Mouse (Mus musculus) hindlimb bud, embryonic 11.5 days (tissue): ENCODE data around the gene Itm2c.

Experiments
- DNase-seq: peaks from one replicate; pipeline ENCODE4 v3.0.0-alpha.2; 2012; ENCODE audit warnings: low read depth, low spot score; ENCODE audit errors: extremely low spot score

The Itm2c gene

DNA sequence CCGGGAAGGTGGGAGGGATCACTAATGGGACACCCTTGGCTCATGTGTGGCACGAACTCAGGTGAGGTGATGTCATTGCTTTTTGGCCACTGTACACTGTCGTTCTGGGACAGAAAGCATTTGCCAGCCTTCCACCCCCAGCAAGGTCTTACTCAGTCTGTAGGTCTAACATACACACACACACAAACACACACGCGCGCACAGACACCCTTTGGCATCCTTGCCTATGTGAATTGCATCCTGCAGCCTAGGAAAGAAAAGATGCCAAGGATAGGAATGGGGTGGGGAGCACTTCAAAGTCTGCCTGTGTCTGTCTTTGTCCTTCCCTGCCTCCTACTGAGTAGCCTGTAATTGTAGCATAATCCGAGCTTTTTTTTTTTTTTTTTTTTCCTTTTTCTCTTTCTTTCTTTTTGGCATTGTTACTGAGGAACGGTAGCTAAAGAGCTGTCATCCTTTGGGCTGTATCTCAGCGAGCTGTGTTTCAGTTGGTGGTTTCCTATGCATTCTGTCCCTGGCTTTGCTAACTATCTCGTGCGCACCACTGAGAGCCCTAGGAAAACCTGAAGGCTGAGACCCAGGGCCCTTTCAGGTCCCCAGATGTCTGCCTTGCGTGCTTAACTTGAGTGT is 4.8 kb downstream of the Itm2c start:
- no peak for DNase-seq

DNA sequence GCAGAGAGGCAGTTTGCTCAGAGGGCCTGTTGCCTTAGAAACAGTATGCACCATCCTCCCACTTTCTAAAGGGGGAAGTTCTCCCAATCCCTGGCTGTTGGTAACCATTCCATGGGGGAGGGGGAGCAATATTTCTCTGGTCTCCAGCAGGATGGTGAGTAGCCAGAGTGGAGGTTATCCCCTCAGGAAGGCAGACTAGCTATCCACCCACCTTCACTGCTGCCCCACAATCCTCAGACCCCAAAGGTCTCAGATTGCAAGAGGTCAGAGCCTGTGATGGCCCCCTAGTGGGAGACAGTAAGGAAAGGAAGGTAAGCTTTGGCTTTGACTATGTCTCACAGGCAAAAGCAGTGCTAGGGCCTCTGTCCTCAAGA is 5.3 kb downstream of the Itm2c start:
- DNase-seq: no peak

DNA sequence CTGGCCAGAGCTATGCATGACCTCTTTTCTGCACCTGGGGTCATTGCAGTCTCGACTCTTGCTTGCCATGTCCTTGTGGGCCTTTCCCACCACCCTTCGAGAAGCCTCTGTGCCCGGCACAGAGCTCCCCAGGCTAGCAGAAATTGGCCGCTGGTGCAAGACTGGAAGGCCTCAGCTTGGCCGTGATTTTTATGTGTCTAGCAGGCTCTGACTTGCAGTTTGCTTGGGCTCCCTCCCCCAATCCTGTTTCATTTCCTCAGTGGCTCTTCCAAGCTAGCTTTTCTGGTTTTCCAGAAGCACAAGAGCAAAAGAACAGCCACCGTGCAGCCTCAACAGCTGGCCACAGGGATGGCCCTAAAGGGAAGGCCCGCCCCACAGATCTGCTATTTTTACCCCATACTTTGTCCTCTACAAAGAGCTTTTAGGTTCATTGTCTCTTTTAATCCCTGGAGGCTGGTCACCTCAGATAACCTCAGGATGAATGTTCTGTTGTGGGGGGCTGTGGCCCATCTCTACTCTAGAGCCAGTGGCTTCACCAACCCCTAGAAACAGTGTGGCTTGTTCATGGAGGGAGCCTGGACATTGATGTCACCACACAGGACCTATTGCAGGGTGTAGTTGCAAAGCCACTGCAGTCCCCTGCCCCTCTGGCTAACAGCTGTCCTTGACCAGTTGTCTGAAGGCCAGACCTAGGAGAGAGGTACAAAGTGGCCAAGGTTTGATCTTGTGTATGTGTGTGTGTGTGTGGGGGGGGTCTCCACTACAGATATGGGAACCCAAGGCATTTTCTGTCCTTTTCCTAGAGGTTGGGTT is 6.6 kb downstream of the Itm2c start:
- DNase-seq: no peak

DNA sequence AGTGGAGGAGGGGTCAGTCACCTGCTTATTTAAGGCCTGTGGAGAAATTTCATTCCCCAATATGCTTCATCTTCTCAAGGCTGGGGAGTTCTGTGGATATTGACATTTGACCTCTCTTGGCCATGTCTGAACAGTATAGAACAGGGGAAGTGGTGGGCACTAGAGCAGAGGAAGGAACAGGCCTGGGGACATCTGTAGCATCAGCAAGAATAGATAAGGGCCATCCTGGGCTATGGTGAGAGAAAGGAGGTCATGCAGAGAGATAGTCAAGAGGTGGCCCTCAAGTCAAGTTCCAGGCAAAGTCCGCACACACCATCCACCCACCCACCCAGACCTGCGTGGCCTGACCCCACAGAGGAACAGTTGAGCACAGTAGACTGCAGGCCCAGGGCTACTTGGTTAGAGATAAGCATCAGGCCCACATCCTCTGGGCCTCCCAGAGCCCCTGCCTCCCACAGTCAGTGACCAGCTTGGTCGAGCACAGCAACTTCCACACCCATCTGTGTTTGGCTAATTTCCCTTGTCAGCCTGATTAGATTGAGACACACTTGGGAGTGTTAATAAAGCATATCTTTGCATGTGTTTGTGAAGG is 7.5 kb downstream of the Itm2c start:
- DNase-seq: no peak

DNA sequence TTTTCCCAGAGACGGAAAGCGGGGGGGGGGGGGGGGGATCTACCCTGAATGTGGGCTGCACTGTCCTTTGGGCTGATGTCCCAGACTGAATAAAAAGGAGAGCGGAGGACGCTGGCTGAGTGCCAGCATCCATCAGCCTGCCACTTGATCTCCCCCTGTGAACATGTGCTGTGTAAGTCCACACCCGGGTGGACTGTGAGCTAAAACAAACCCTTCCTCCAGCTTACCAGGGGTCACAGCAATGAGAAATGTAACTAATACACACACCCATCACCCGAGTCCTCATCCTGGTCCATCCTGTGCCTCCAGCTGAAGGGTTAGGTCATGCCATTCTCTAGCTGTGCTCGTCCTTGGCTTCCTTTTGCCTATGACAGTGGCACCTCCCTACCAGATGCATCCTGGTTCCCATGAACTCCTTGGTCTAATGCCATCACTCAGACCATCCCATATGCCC is 8.1 kb downstream of the Itm2c start:
- DNase-seq: no peak

DNA sequence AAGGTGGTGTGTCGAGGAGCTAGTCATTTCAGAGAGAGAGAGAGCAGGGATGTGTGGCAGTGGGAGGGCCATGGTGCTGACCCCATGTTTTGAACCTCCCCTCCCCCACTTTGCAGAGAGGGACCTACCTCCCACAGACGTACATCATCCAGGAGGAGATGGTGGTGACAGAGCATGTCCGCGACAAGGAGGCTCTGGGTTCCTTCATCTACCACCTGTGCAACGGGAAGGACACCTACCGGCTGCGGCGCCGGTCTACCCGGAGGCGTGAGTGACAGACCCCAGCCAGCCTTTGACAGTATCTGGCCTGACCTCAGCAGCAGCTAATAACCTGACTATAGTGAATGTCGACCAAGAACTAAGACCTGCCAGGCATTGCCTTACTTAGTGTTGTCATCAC is 12.8 kb downstream of the Itm2c start:
- no peak for DNase-seq

DNA sequence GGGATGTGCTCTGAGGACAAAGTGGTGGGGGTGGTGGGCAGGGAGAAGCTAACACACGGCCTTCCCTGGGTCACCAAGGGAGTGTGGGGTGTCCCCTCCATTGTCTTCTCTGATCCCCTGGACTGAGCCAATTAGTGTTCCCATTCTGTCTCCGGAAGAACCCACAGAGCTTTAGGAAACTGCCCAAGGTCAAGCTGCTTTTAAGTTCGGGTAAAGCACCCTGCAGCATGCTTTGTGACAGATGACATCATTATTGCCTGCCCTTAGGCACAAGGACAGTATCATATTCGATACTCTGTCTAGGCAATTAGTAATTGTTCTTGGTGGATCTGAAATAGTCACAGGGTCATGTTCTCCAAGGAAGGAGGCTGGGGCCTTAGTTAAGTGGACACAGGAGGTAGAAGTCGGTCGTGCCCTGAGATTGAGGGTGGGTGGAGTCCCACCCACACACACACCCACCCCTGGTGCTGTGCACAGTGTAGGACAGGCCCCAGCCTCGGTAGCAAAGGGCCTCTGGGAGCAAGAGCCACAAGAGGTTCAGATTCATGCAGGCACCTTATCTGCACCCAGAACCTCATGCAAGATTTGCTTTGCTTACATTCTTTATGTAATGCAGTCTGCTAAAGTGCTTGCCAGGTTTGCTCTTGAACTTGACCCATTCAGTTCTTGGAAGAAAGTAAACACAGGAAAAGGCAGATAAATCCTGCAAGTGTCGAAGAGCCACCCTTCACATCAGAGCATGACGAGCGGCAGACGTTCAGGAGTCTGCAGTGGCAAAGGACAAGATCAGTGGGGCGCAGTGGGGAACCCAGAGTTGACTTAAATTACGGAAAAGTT is 14.9 kb downstream of the Itm2c start:
- no peak for DNase-seq

DNA sequence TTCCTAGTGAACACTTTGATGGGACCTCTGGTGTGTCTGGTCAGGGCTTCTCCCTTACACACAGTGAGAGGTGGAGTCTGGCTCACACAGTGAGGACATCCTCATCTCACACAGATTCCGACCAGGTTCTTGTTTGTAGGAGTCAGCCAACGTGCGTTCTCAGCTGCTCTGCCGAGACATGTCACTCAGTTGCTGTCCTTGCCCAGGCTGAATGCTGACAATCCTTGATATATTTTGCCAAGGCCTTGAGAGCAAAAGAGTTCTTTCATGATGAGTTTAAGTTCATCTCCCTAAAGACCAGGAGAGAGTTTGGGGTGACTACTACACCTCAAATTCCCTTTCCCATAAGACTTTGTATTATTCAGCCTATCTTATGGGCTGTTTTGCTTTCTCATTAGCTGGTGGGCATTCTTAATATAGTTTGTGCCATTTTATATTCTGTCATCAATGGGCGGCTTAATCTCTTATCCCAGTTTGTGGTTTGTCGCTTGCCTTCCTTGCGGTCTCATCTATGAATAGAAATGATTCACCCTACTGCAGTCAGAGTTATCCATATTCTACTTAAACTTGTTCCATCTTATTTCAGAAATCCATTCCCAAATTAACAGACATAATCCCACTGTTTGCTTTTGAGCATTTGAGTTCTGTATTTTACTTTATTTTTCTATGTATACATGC is 19.1 kb downstream of the Itm2c start:
- DNase-seq: no peak

DNA sequence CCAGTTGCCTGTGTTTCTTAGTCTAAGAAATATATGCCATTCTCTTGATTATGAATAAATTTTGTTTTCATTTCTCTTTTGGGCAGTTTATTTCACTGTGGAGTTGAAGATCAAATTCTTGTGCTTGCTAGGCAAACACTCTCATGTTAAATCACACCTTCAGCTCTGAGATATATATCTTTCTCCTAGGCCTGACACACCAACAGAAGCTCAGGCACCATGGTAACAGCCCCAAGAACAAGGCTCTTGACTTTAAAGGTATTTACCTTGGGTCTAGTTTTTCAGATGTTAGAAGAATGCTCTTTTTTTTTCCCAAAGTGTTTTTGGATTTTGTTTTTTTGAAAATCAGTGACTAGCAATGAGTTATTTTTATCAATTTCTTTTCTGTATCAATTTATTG is 21.8 kb downstream of the Itm2c start:
- no peak for DNase-seq

DNA sequence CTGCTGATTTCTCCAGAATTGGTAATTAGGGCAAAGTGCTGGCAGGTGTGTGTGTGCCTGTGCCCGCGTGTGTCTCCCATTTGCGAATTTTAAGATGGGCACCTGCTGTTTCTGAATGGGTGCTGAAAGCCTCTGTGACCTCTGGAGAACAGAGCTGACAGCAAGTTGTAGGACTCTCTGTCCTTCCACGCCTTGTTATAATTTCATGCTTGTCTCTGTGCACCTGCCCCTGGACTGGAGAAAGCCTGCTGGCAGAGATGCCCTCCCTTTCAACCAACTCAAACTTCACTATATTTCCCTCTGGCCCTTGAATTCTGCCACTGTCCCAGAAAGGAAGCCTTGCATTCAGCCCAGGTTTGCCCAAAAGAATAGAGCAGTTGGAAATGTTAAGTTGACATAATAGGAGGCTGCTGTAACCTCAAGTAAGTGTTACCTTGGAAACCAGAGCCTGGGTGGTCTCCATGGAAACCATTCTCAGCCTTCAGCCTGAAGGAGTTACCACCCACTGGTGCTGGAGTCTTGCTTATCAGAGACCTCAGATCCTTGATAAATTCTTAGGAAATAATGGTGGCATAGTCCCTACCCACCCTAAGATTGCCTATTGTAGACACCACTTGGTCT is 22.9 kb downstream of the Itm2c start:
- no peak for DNase-seq

DNA sequence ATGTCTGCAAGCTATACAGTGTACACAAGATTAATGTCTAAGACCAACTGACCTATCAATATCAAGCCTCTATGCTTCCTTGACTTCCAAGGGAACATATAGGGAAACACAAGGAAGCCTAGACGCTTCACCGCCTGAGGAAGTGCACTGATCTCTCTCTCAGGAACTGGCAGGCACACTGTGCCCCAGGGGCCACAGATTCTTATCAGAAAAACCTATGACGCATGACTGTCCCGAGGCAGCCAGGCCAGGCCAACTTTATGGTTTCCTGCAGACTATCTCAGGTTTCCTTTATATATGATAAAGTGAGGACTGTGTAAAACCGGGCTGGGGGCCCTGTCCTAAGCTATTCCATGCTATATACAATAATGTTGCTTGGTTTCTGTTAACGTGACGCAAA is 25.5 kb downstream of the Itm2c start:
- no peak for DNase-seq

DNA sequence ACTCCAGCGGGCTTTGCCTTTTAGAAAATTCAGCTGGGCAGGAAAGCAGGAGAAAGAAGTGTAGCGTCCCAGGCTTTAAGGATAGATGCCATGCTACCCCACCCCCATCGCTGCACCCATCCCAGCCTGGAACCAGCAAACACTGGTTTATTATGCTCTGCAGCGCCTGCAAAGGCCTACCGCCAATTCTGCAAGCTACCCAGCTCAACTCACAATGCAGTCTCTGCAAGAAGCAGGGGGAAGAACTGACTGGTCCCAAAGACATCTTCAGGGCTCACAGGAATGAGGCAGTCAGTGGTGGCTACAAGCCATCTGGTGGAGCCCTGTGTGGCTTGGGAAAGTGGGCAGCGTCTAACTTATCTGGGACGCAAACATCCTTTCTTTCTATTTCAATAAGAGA is 27.6 kb downstream of the Itm2c start:
- DNase-seq: no peak

DNA sequence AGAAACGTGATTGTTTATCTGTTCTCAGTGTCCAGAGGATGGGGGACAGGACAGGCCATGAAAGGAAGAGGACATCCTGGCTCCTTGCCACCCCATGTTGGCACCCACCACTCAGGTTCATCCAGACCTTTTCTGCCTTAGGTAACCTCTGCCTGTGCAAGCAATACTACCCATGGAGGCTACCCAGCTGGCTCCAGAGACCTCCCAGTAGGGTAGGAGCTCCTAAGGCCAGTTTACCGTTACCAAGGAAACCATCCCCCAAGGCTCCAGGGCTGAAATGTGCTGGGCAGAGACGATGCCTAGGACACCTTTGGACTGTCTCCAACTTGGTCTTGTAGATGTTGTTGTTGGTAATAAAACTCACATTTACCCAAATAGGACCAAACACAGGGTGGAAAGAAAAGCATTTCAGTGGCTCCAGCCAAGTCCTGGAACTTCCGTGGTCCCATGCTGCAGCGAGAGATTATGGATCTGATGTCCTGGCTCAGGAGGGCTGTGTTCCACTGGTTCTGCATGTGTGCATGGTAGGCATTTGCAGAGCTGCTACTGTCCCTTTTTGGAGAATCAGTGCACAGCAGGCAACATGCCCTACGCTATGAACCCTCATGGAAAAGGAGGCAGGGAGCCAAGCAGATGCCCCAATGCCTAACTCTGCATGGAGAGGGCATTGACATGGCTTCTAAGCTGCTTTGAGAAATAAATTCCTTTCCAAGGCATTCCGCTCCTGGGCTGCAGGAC is 28.2 kb downstream of the Itm2c start:
- no peak for DNase-seq

DNA sequence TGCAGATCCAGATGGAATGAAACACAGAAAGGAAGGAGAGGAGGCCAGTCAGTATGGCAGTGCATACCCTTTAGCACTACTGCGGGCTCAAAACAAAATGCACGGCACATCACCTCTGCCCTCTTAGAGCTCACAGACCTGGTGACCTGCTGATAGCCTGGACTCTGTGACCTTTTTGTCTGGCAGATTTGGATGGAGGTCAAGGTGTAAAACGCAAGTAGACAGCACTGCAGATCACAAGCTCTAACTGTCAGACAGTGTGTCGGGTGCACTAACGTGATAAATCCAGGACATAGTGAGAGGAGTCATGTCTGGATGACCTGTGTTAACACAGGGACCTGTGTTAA is 28.8 kb downstream of the Itm2c start:
- no peak for DNase-seq

DNA sequence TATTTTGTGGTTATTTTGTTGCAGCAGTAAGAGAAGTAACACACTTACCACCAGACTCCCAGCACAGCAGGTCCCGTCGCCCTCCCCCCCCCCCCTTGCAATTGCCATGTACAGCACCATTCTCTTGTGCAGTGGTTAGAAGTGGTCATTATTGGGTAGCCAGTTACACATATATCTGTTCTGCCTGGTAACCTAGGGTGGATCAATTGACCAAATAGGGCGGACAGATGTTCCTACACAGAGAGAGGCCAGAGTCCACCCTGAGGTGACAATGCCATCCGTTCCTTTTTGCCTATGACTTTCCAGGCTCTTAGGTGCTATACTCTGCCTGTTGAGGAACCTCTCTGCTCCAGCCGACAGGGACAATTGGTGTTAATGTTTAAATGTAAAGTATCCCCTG is 31.1 kb downstream of the Itm2c start:
- no peak for DNase-seq

DNA sequence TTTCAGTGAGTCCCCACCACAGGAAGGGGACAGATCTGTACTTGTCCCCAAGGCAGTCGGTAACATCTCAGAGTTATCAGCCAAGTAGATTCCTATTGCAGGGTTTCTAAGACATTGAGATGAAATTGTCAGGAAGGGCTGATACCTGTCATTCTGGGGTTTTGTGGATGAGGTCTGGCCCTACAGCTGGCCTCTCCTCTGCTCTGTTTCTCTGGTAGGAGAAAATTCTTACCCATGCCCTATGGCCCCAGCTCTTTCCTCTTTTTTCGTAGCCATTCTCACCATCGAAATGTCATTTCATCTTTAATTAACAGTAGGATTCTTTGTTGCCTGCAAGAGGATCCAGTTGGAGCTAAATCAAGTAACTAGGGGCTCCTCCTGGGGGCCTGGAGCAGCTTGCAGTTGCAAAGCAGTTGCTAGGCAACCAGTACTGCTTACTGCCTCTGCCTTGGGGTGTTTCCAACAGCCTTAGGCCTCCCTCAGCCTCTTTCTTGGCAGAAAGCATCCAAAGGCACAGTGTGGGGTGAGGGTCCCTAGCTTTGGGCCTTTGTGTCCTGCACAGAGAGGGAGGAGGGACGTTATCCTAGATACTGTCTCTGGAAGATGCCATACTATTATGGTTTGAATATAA is 34.1 kb downstream of the Itm2c start, which contains the start of gene 4933407L21Rik:
Gene 4933407L21Rik, plus strand, starts transcription at position 427 of the 631 bp plus-strand sequence.
- no peak for DNase-seq

DNA sequence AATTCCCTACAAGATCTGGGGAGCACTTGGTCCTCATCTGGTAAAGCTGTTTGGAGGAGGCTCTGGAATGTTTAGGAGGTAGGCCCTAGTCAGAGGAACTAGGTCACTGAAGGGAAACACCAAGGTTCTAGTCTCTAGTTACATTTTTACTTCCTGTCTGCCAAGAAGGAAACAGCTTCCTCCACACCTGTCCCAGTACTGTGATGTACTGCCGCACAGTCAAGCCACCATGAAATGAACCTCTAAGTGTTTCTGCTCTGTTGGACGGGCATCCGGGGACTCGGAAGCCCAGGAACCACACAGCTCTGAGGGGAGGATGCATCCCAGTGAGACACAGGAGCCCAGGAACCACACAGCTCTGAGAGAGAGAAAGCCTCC is 34.6 kb downstream of the Itm2c start:
- no peak for DNase-seq

DNA sequence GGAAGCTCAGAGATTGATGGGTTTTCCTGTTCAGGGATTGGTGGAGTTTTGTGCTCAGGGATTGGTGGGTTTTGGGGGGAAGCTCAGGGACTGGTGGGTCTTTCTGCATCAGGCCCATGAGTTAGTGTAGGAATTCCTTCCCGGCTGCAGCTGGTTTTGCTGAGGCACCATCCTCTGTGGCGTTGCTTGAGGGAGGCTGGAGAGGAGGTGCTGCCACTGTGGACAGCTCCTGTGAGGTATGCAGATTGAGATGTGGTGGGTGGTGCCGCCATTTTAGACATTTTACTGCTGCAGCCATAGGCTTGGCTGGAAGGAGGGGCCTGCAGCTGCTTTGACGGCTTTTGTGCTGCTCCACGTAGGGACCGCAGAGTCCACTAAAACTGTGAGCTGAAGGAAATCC is 35.3 kb downstream of the Itm2c start:
- no peak for DNase-seq

DNA sequence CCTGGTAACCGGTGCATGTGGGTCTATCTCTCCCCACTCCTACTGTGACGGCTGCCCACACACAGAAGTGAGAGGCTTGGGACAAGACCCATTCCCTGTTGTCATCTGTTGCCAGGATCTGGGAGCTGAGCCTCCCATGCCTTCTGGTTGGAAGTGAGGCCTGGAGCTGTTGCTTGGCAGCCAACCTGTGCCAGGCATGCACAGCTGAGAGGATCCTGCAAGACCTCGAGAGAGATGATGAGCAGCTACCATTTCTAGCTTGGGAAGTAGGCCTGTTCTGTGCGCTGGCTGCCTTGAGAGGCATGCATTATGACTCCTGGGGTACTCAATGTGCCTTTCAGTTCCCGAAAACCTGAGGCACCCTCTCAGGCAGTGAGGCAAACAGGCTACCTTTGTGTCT is 37.1 kb downstream of the Itm2c start:
- no peak for DNase-seq
